Mouse (Mus musculus) heart, postnatal 0 days (tissue): ENCODE data around the gene Raly.

Experiments used
- CTCF ChIP-seq: IDR thresholded peaks from 2 replicates; pipeline ENCODE4 v1.5.1; 2016; ENCODE audit warnings: antibody characterized with exemption, control low read depth, low read depth
- EP300 ChIP-seq: IDR thresholded peaks from 2 replicates; pipeline ENCODE4 v1.6.1; 2016; ENCODE audit warnings: antibody characterized with exemption, low read depth

- no peak for TF ChIP-seq CTCF
- TF ChIP-seq EP300, result no peak
Observed at GRCm38 (mm10) chr2:154820346-154820745, 29.4 kb downstream of the Raly start.
